Mouse (Mus musculus) liver, adult 2 months (tissue): ENCODE measurements around the gene Eno2. TPM values are rescaled to one million over a fixed set of nuclear protein-coding genes. Genes with fewer than 3 reads are reported as not detected.
A peak's percentile ranks its signal among the peaks of the same experiment; 100 is the strongest.

Experiments
- DNase-seq: peaks from one replicate; pipeline ENCODE4 v3.0.0-alpha.2; 2011; ENCODE audit warnings: low read depth, low spot score; ENCODE audit errors: extremely low read depth
- H3K27ac ChIP-seq: fragments of 200-500 bp; replicated peaks from 2 replicates; pipeline ENCODE4 v1.5.1; 2012; ENCODE audit warnings: low read depth, mild to moderate bottlenecking, control low read depth, inconsistent platforms, low read length; ENCODE audit not compliant: insufficient read depth
- H3K27me3 ChIP-seq: fragments of 200-500 bp; 2 replicates; pipeline ENCODE4 v1.6.1; 2012; ENCODE audit warnings: mild to moderate bottlenecking, moderate library complexity, low read length, inconsistent platforms; ENCODE audit not compliant: control insufficient read depth, insufficient read depth
- H3K36me3 ChIP-seq: fragments of 200-500 bp; 2 replicates; pipeline ENCODE4 v1.6.1; 2012; ENCODE audit warnings: low read length, inconsistent platforms; ENCODE audit not compliant: control insufficient read depth, insufficient read depth
- H3K4me1 ChIP-seq: fragments of 200-500 bp; 2 replicates; pipeline ENCODE4 v1.6.1; 2011; ENCODE audit warnings: low read length; ENCODE audit not compliant: control insufficient read depth, insufficient read depth
- H3K4me3 ChIP-seq: fragments of 200-500 bp; 2 replicates; pipeline ENCODE4 v1.5.1; 2011; ENCODE audit warnings: low read depth, mild to moderate bottlenecking, control low read depth, low read length, moderate library complexity; ENCODE audit not compliant: insufficient read depth
- H3K79me2 ChIP-seq: fragments of 200-500 bp; 2 replicates; pipeline ENCODE4 v1.6.1; 2012; ENCODE audit warnings: inconsistent platforms, mild to moderate bottlenecking, low read length, moderate library complexity; ENCODE audit not compliant: control insufficient read depth, insufficient read depth
- H3K9ac ChIP-seq: fragments of 200-500 bp; 2 replicates; pipeline ENCODE4 v1.6.1; 2012; ENCODE audit warnings: low read depth, mild to moderate bottlenecking, control low read depth, inconsistent platforms, low read length
- CTCF ChIP-seq: fragments of 200-500 bp; IDR thresholded peaks from 2 replicates; pipeline ENCODE4 v1.5.1; 2011; ENCODE audit warnings: low read depth, low read length, control low read depth
- POLR2A ChIP-seq: fragments of 200-500 bp; IDR thresholded peaks from 2 replicates; pipeline ENCODE4 v1.6.1; 2011; ENCODE audit warnings: low read length, control low read depth; ENCODE audit not compliant: insufficient read depth; ENCODE audit errors: extremely low read depth
- WGBS: fragments of 180-500 bp; shearing (Covaris S2); methylation state at CpG from one replicate; pipeline ENCODE4 v1.1.7; 2018; 5-methylcytosine and 5-hydroxymethylcytosine counted together
- polyA plus RNA-seq: library from polyadenylated mRNA; depleted of rRNA; stranded (reverse); fragments of >200 nt; gene quantifications from 2 replicates; pipeline ENCODE4 v1.2.3, GENCODE M21; 2012; rRNA removed
- total RNA-seq: library from RNA; depleted of rRNA; stranded (reverse); fragments of >200 nt; gene quantifications from 2 replicates; pipeline ENCODE4 v1.2.3, GENCODE M21; 2014; rRNA removed

Gene Eno2
- 0.09 and 0.67 TPM in 2 replicates for total RNA-seq
- polyA plus RNA-seq: 0.19 and 0.34 TPM in 2 replicates

DNA sequence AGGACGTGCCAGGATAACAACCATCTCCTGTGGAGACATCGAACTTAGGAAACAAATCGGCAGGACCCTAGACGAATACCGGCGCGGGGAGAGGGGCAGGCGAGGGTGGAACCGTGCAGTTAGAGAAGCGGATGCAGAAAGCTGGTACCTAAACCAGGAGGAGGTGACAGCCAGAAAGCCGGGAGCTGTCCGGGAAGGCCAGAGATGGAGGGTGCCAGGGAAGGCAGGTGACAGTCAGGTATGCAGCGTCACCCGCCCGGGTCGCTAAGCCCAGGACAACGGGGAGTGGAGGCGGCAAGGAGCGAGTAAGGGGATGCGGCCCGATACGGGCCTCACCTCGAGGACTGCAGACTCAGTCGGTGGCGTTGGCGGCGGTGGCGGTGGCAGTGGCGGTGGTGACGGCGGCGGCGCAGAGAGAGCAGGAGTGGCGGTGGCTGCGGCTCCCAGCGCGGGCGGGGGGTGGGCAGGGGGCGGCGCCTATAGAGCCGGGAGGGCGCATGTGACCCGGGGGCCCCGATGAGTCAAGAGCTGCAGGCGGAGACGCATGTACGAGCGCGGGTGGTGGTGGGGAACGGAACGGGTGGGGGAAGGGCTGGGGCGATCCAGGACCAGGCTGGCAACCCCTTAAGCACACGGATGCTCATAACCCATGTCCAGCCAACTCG is at the start of gene Eno2:
Gene Eno2 (minus strand): TSS at position 573 of the 665 bp plus-strand sequence.
- Histone ChIP-seq H3K4me1 (peaks cover 5% of the 10 kb centered on the region; the same call in 1 of the 2 replicates), H3K36me3 (no peaks in the 10 kb centered on the region), H3K4me3 (peak within 1 kb of the TSS; percentile 64), H3K27me3 (peaks cover 9% of the 10 kb centered on the region), H3K79me2 (no peaks in the 10 kb centered on the region), H3K27ac (no peak within 1 kb of the TSS), H3K9ac (peak within 1 kb of the TSS; percentile 69)
- 1% methylated on average over 54 of the region's 54 CpGs for WGBS
- DNase-seq: no peak
- TF ChIP-seq CTCF (no peak), POLR2A (no peak)

DNA sequence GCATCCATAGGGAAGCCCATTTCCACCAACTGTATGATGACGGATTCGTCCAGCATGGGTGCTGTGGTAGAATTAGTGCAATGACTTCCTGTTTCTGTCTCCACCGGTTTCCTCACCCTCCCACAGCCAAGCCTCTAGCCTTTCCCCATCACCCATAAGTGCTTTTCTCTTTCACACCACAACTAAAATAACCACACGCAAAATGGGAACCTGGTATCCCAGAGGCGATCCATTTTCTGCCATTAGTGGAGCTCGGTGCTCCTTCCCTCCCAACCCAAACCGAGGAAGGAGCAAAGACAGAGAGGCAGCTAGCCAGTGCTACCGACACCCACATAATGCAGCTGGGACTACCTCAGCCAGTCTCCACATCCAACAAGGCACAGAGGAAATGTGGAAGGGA is 48.5 kb upstream of the Eno2 start:
- H3K36me3 ChIP-seq: peaks cover 27% of the 10 kb centered on the region
- H3K79me2 ChIP-seq: no peaks in the 10 kb centered on the region
- 0 out of 2 replicates have a peak, but pooled peaks cover 4% of the 10 kb centered on the region for H3K4me1 ChIP-seq
- no peak for DNase-seq
- WGBS: 87% methylated on average over 8 of the region's 8 CpGs
- no peak overlapping the region for H3K4me3 ChIP-seq
- H3K27ac ChIP-seq: no peak overlapping the region
- no peaks in the 10 kb centered on the region for H3K27me3 ChIP-seq
- H3K9ac ChIP-seq: no peak overlapping the region
- TF ChIP-seq CTCF (no peak), POLR2A (no peak)

DNA sequence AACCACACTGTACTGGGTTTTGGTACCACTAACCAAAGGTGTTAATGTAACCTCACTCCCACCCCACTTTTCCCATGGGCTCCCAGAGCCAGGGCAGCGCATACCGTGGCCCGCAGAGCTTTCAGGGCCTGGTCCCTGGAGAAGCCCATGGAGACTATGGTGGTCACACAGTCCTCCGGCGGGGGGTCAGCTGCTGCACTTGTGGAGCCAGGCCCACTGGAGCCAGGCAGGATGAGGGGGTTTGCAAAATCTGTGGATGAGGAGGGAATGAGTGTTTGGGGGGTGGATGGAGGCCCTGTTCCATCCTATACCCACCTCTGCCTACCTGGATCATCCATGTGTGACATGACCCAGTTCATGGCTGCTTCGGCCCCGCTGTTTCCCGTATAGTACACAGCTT is 48.1 kb upstream of the Eno2 start:
- WGBS: 98% methylated on average over 8 of the region's 8 CpGs
- Histone ChIP-seq H3K4me3 (no peak overlapping the region), H3K27me3 (no peaks in the 10 kb centered on the region), H3K79me2 (no peaks in the 10 kb centered on the region), H3K9ac (no peak overlapping the region), H3K27ac (no peak overlapping the region), H3K36me3 (peaks cover 24% of the 10 kb centered on the region), H3K4me1 (peaks cover 4% of the 10 kb centered on the region; the same call in 1 of the 2 replicates)
- DNase-seq: no peak
- TF ChIP-seq POLR2A (no peak), CTCF (no peak)

DNA sequence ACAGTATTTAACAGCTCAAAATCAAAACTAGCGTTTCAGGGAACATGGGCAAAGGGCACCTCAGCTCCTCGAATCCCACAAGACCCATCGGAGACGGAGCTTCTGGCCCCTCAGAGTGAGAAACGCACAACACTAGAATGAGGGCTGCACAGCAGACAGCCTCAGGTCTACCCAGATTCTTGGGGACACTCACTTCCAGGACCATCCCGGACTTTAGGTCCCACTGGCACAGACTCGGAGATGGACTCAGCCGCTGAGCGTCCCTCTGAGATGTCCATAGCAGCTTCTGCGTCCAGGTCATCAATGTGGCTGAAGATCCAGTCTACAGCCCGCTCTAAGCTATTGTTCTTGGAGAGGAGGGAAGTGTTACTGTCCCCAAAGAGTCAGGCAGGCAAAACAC is 47.7 kb upstream of the Eno2 start:
- WGBS: 97% methylated on average over 11 of the region's 11 CpGs
- Histone ChIP-seq H3K4me3 (no peak overlapping the region), H3K4me1 (peaks cover 6% of the 10 kb centered on the region; the same call in 1 of the 2 replicates), H3K27ac (no peak overlapping the region), H3K79me2 (no peaks in the 10 kb centered on the region), H3K9ac (no peak overlapping the region), H3K36me3 (peaks cover 22% of the 10 kb centered on the region), H3K27me3 (no peaks in the 10 kb centered on the region)
- TF ChIP-seq POLR2A (no peak), CTCF (no peak)
- DNase-seq: no peak

DNA sequence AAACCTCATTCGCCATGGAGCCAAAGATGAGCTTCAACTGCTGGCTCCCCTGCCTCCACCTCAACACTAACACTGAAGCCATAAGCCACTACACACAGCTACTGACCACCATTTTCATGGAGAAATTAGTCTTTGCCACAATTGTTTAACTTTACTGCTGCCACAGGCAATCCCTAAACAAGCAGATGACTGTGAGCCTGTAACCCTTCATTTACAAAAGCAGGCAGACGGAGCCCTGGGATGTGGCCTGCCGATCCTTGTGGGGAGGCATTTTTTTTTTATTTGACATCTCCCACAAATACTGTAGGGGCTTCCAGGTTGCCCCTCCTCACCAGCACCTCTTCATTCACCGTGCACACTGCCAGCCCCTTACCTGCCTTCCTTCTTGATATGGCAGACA is 47.1 kb upstream of the Eno2 start:
- Histone ChIP-seq H3K4me1 (peaks cover 11% of the 10 kb centered on the region), H3K36me3 (peaks cover 21% of the 10 kb centered on the region), H3K27ac (no peak overlapping the region), H3K27me3 (no peaks in the 10 kb centered on the region), H3K4me3 (no peak overlapping the region), H3K9ac (no peak overlapping the region), H3K79me2 (no peaks in the 10 kb centered on the region)
- no peak for TF ChIP-seq POLR2A
- DNase-seq: no peak
- 95% methylated on average over 4 of the region's 4 CpGs for WGBS
